Mouse (Mus musculus): Measurements from ENCODE around the gene St6galnac3. TPM values are rescaled to one million over a fixed set of nuclear protein-coding genes. Genes with fewer than 3 reads are reported as not detected.

Gene St6galnac3
- polyA plus RNA-seq, 1 experiment, result 15.6 TPM

GRCm38 (mm10) chr3:153480636-153481006 lies 244.4 kb downstream of the St6galnac3 start:
- no peak for TF ChIP-seq POLR2A (IDR thresholded peaks at IDR 0.05; ENCODE audit: borderline replicate concordance, extremely low read depth, insufficient read depth, insufficient read length, poor library complexity, severe bottlenecking)
- no peak for DNase-seq (ENCODE audit: low read depth)

GRCm38 (mm10) chr3:153480005-153480635 lies 244.9 kb downstream of the St6galnac3 start:
- no peak for DNase-seq (ENCODE audit: low read depth)

GRCm38 (mm10) chr3:153475919-153476318 lies 249.1 kb downstream of the St6galnac3 start:
- no peak for TF ChIP-seq CTCF (IDR thresholded peaks at IDR 0.05; ENCODE audit: borderline replicate concordance, extremely low read depth, insufficient read depth, insufficient read length)
- no peak for TF ChIP-seq POLR2A (IDR thresholded peaks at IDR 0.05; ENCODE audit: borderline replicate concordance, extremely low read depth, insufficient read depth, insufficient read length, poor library complexity, severe bottlenecking)
- DNase-seq (ENCODE audit: low read depth), result no peak

More at GRCm38 (mm10) chr3:153480005-153480635, 244.9 kb downstream of the St6galnac3 start:
- TF ChIP-seq CTCF (IDR thresholded peaks at IDR 0.05; ENCODE audit: borderline replicate concordance, extremely low read depth, insufficient read depth, insufficient read length) (no peak), POLR2A (IDR thresholded peaks at IDR 0.05; ENCODE audit: borderline replicate concordance, extremely low read depth, insufficient read depth, insufficient read length, poor library complexity, severe bottlenecking) (no peak)

- no peak for TF ChIP-seq CTCF (IDR thresholded peaks at IDR 0.05; ENCODE audit: borderline replicate concordance, extremely low read depth, insufficient read depth, insufficient read length)
- no peak for DNase-seq (ENCODE audit: low read depth)
Measured at GRCm38 (mm10) chr3:153475461-153475860, 249.5 kb downstream of the St6galnac3 start.

GRCm38 (mm10) chr3:153472583-153473471 lies 252.1 kb downstream of the St6galnac3 start:
- DNase-seq (ENCODE audit: low read depth), result no peak
- TF ChIP-seq POLR2A (IDR thresholded peaks at IDR 0.05; ENCODE audit: borderline replicate concordance, extremely low read depth, insufficient read depth, insufficient read length, poor library complexity, severe bottlenecking) (no peak), CTCF (IDR thresholded peaks at IDR 0.05; ENCODE audit: borderline replicate concordance, extremely low read depth, insufficient read depth, insufficient read length) (no peak)

GRCm38 (mm10) chr3:153463849-153464248 lies 261.1 kb downstream of the St6galnac3 start:
- TF ChIP-seq CTCF (IDR thresholded peaks at IDR 0.05; ENCODE audit: borderline replicate concordance, extremely low read depth, insufficient read depth, insufficient read length), result no peak
- no peak for TF ChIP-seq POLR2A (IDR thresholded peaks at IDR 0.05; ENCODE audit: borderline replicate concordance, extremely low read depth, insufficient read depth, insufficient read length, poor library complexity, severe bottlenecking)
- DNase-seq (ENCODE audit: low read depth), result no peak

GRCm38 (mm10) chr3:153460173-153460572 lies 264.8 kb downstream of the St6galnac3 start:
- TF ChIP-seq CTCF (IDR thresholded peaks at IDR 0.05; ENCODE audit: borderline replicate concordance, extremely low read depth, insufficient read depth, insufficient read length), result no peak
- no peak for DNase-seq (ENCODE audit: low read depth)

- TF ChIP-seq CTCF (IDR thresholded peaks at IDR 0.05; ENCODE audit: borderline replicate concordance, extremely low read depth, insufficient read depth, insufficient read length) (no peak), POLR2A (IDR thresholded peaks at IDR 0.05; ENCODE audit: borderline replicate concordance, extremely low read depth, insufficient read depth, insufficient read length, poor library complexity, severe bottlenecking) (no peak)
- peak; percentile 53 for DNase-seq (ENCODE audit: low read depth)
Measured at GRCm38 (mm10) chr3:153458593-153458992, 266.4 kb downstream of the St6galnac3 start.

GRCm38 (mm10) chr3:153457701-153458100 lies 267.3 kb downstream of the St6galnac3 start:
- TF ChIP-seq CTCF (IDR thresholded peaks at IDR 0.05; ENCODE audit: borderline replicate concordance, extremely low read depth, insufficient read depth, insufficient read length), result no peak
- DNase-seq (ENCODE audit: low read depth), result no peak

- DNase-seq (ENCODE audit: low read depth), result no peak
- TF ChIP-seq CTCF (IDR thresholded peaks at IDR 0.05; ENCODE audit: borderline replicate concordance, extremely low read depth, insufficient read depth, insufficient read length) (no peak), POLR2A (IDR thresholded peaks at IDR 0.05; ENCODE audit: borderline replicate concordance, extremely low read depth, insufficient read depth, insufficient read length, poor library complexity, severe bottlenecking) (no peak)
Measured at GRCm38 (mm10) chr3:153457203-153457602, 267.8 kb downstream of the St6galnac3 start.

- TF ChIP-seq POLR2A (IDR thresholded peaks at IDR 0.05; ENCODE audit: borderline replicate concordance, extremely low read depth, insufficient read depth, insufficient read length, poor library complexity, severe bottlenecking) (no peak), CTCF (IDR thresholded peaks at IDR 0.05; ENCODE audit: borderline replicate concordance, extremely low read depth, insufficient read depth, insufficient read length) (no peak)
- DNase-seq (ENCODE audit: low read depth), result peak; percentile 61
Measured at GRCm38 (mm10) chr3:153456227-153456626, 268.7 kb downstream of the St6galnac3 start.
